Mouse (Mus musculus) heart, embryonic 16.5 days (tissue): ENCODE measurements around the gene 2510039O18Rik. TPM values are rescaled to one million over a fixed set of nuclear protein-coding genes. Genes with fewer than 3 reads are reported as not detected.

Experiments used
- ATAC-seq: fragments of 200-750 bp; cut with Nextera tagmentation; replicated peaks from 2 replicates; pipeline ENCODE4 v1.8.0; 2017; ENCODE audit warnings: moderate number of reproducible peaks; ENCODE audit not compliant: insufficient read depth, low FRiP score; ENCODE audit errors: extremely low read depth
- H3K27ac ChIP-seq: fragments of 300-500 bp; sonication (generic); 2 replicates; pipeline ENCODE4 v1.5.1; 2014; ENCODE audit warnings: mild to moderate bottlenecking, low read length, control low read depth, moderate library complexity
- H3K27me3 ChIP-seq: fragments of 300-500 bp; sonication (generic); 2 replicates; pipeline ENCODE4 v1.6.1; 2014; ENCODE audit warnings: low read length, mixed read lengths; ENCODE audit not compliant: control insufficient read depth, insufficient read depth
- H3K36me3 ChIP-seq: fragments of 300-500 bp; sonication (generic); 2 replicates; pipeline ENCODE4 v1.6.1; 2014; ENCODE audit not compliant: control insufficient read depth, insufficient read depth
- H3K4me1 ChIP-seq: fragments of 300-500 bp; sonication (generic); 2 replicates; pipeline ENCODE4 v1.6.1; 2014; ENCODE audit warnings: low read length, mixed read lengths; ENCODE audit not compliant: control insufficient read depth, insufficient read depth
- H3K4me2 ChIP-seq: fragments of 300-500 bp; sonication (generic); 2 replicates; pipeline ENCODE4 v1.6.1; 2014; ENCODE audit warnings: low read depth, mild to moderate bottlenecking, control low read depth, low read length
- H3K4me3 ChIP-seq: fragments of 300-500 bp; sonication (generic); 2 replicates; pipeline ENCODE4 v1.5.1; 2014; ENCODE audit warnings: mild to moderate bottlenecking, control low read depth, low read length
- H3K9ac ChIP-seq: fragments of 300-500 bp; sonication (generic); 2 replicates; pipeline ENCODE4 v1.6.1; 2014; ENCODE audit warnings: low read length, control low read depth
- H3K9me3 ChIP-seq: fragments of 300-500 bp; sonication (generic); replicated peaks from 2 replicates; pipeline ENCODE4 v1.6.1; 2016; ENCODE audit warnings: low read length; ENCODE audit not compliant: control insufficient read depth
- WGBS: fragments of 180-500 bp; shearing (Covaris S2); extraction: QIAGEN DNeasy Blood & Tissue Kit; methylation state at CpG from one replicate; pipeline ENCODE4 v1.1.7; 2014; 5-methylcytosine and 5-hydroxymethylcytosine counted together
- polyA plus RNA-seq: library from polyadenylated mRNA; unstranded; fragments of >200 nt; fragmentation: Nextera tagmentation; extraction: Ambion mirVana; gene quantifications from 2 replicates; pipeline ENCODE4 v1.2.1, GENCODE M21; 2015

2510039O18Rik gene
- polyA plus RNA-seq, 1 experiment from 2014 or later: 12.1 TPM

- Histone ChIP-seq H3K9ac (no peak overlapping the region), H3K4me3 (no peak overlapping the region), H3K27ac (peak overlapping the region; percentile 83), H3K4me1 (peaks cover 25% of the 10 kb centered on the region), H3K36me3 (no peaks in the 10 kb centered on the region), H3K9me3 (no peaks in the 10 kb centered on the region), H3K4me2 (peak overlapping the region; percentile 37; the same call in 1 of the 2 replicates), H3K27me3 (no peaks in the 10 kb centered on the region)
- ATAC-seq: peak; percentile 71
- WGBS: 27% methylated on average over 7 of the region's 7 CpGs
Observed at GRCm38 (mm10) chr4:147965712-147966111, 25.0 kb downstream of the 2510039O18Rik start.

GRCm38 (mm10) chr4:147968816-147969215 is 28.1 kb downstream of the 2510039O18Rik start:
- Histone ChIP-seq H3K4me2 (peak overlapping the region; percentile 50), H3K4me1 (peaks cover 21% of the 10 kb centered on the region), H3K36me3 (no peaks in the 10 kb centered on the region), H3K9ac (peak overlapping the region; percentile 58), H3K27me3 (no peaks in the 10 kb centered on the region), H3K27ac (peak overlapping the region; percentile 98), H3K9me3 (no peaks in the 10 kb centered on the region), H3K4me3 (peak overlapping the region; percentile 28)
- ATAC-seq: peak; percentile 12; the same call in 1 of the 2 replicates
- 33% methylated on average over 2 of the region's 2 CpGs for WGBS

GRCm38 (mm10) chr4:147969337-147969736 is 28.6 kb downstream of the 2510039O18Rik start:
- ATAC-seq: peak; percentile 88
- H3K9me3 ChIP-seq: no peaks in the 10 kb centered on the region; the same call in 1 of the 2 replicates
- WGBS: 17% methylated on average over 9 of the region's 9 CpGs
- H3K27me3 ChIP-seq: no peaks in the 10 kb centered on the region
- H3K27ac ChIP-seq: peak overlapping the region; percentile 98
- H3K4me3 ChIP-seq: peak overlapping the region; percentile 28
- H3K4me2 ChIP-seq: peak overlapping the region; percentile 50
- peaks cover 16% of the 10 kb centered on the region for H3K4me1 ChIP-seq
- peak overlapping the region; percentile 63 for H3K9ac ChIP-seq
- H3K36me3 ChIP-seq: no peaks in the 10 kb centered on the region

- peaks cover 8% of the 10 kb centered on the region for H3K9me3 ChIP-seq
- no peak overlapping the region for H3K27ac ChIP-seq
- no peak overlapping the region for H3K4me2 ChIP-seq
- no peak overlapping the region for H3K4me3 ChIP-seq
- peaks cover 7% of the 10 kb centered on the region for H3K4me1 ChIP-seq
- ATAC-seq: no peak
- H3K9ac ChIP-seq: no peak overlapping the region
- no peaks in the 10 kb centered on the region for H3K27me3 ChIP-seq
- no peaks in the 10 kb centered on the region for H3K36me3 ChIP-seq
- 47% methylated on average over 3 of the region's 3 CpGs for WGBS
Observed at GRCm38 (mm10) chr4:147976237-147976636, 35.5 kb downstream of the 2510039O18Rik start.

DNA sequence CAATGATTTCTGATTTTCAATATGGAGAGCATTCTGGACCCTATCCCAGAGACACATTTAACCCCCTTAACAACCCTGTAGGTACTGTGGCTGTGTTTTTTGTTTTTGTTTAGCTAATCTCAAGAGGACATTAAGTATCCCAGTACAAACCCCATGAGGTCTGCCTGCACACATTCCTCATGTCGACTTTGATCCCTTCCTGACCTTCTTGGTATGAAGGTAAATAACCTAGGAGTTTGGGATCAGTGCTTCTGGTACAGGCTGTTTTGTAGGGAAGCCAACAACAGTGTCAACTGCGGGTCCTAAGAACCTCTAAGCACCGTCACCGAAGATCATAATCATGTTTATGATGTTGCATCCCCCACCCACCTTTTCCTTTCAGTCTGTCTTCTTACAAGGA is 37.0 kb downstream of the 2510039O18Rik start:
- peaks cover 8% of the 10 kb centered on the region for H3K9me3 ChIP-seq
- H3K27me3 ChIP-seq: no peaks in the 10 kb centered on the region
- peaks cover 7% of the 10 kb centered on the region for H3K4me1 ChIP-seq
- H3K4me2 ChIP-seq: no peak overlapping the region
- H3K4me3 ChIP-seq: no peak overlapping the region
- 73% methylated on average over 4 of the region's 4 CpGs for WGBS
- H3K9ac ChIP-seq: no peak overlapping the region
- H3K36me3 ChIP-seq: no peaks in the 10 kb centered on the region
- ATAC-seq: no peak
- H3K27ac ChIP-seq: no peak overlapping the region

DNA sequence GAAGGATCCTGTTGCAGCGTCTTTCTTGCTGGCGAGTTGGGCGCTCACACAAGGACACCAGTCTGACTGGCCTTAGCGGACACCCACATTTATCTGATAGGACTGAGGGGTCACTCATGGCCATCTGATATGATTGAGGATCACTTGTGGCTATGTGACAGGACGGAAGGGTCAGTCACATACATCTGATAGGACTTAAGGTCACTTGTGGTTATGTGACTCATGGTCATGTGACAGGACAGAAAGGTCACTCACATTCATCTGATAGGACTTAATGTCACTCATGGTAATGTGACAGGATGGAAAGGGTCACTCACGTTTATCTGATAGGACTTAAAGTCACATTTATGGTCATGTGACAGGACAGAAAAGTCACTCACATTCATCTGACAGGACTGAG is 37.7 kb downstream of the 2510039O18Rik start:
- Histone ChIP-seq H3K9me3 (peaks cover 8% of the 10 kb centered on the region), H3K4me3 (no peak overlapping the region), H3K4me2 (no peak overlapping the region), H3K9ac (no peak overlapping the region), H3K36me3 (no peaks in the 10 kb centered on the region), H3K4me1 (peaks cover 7% of the 10 kb centered on the region), H3K27ac (no peak overlapping the region), H3K27me3 (no peaks in the 10 kb centered on the region)
- ATAC-seq: no peak
- WGBS: 89% methylated on average over 6 of the region's 6 CpGs

- WGBS: 44% methylated on average over 7 of the region's 7 CpGs
- H3K4me1 ChIP-seq: peaks cover 7% of the 10 kb centered on the region
- H3K9ac ChIP-seq: no peak overlapping the region
- peak; percentile 93 for ATAC-seq
- H3K4me3 ChIP-seq: no peak overlapping the region
- H3K4me2 ChIP-seq: no peak overlapping the region
- peaks cover 7% of the 10 kb centered on the region for H3K9me3 ChIP-seq
- peak overlapping the region; percentile 86 for H3K27ac ChIP-seq
- no peaks in the 10 kb centered on the region for H3K27me3 ChIP-seq
- H3K36me3 ChIP-seq: no peaks in the 10 kb centered on the region
Observed at GRCm38 (mm10) chr4:147979441-147979860, 38.8 kb downstream of the 2510039O18Rik start.

GRCm38 (mm10) chr4:147985205-147986132 is 44.8 kb downstream of the 2510039O18Rik start, which contains the start of gene Nppb:
Nppb (plus strand) TSS chr4:147985788.
- H3K27ac ChIP-seq: peak within 1 kb of the TSS; percentile 91
- H3K4me3 ChIP-seq: peak within 1 kb of the TSS; percentile 55
- ATAC-seq: peak; percentile 92

DNA sequence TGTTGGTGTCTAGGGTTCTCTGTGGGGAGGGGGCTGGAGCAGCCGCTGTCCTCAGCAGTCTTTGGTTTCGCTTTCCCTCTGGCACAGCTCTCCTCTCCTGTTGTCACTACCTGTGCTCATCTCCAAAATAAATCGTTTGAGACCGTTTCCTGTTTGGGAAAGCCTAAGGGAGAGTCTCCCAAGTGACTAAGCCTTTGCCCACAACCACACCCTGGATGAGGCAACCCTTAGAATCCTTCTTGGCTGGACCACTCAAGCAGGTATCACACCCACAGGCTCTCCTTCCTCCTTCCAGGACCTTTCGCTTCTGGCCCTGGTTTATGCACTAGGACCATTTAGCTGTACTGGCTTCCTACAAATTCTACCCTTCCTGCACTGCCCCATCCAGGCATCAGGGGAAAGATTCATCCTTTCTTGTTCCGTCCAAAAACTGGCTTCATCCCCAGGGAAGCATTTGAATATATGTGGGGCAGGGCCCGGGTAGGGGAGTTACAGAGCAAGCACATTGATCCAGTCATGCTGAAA is 52.9 kb downstream of the 2510039O18Rik start:
- Histone ChIP-seq H3K9ac (no peak overlapping the region), H3K4me3 (no peak overlapping the region), H3K36me3 (no peaks in the 10 kb centered on the region), H3K27ac (no peak overlapping the region), H3K9me3 (no peaks in the 10 kb centered on the region), H3K27me3 (no peaks in the 10 kb centered on the region), H3K4me1 (no peaks in the 10 kb centered on the region), H3K4me2 (no peak overlapping the region)
- WGBS: 59% methylated on average over 7 of the region's 7 CpGs
- ATAC-seq: no peak

More at GRCm38 (mm10) chr4:147985205-147986132, 44.8 kb downstream of the 2510039O18Rik start, which contains the start of gene Nppb:
- Histone ChIP-seq H3K4me2 (peak within 1 kb of the TSS; percentile 58), H3K4me1 (peaks cover 6% of the 10 kb centered on the region), H3K9ac (peak within 1 kb of the TSS; percentile 72), H3K9me3 (no peaks in the 10 kb centered on the region), H3K27me3 (no peaks in the 10 kb centered on the region), H3K36me3 (no peaks in the 10 kb centered on the region)
- whole genome bisulfite sequencing: 11% methylated on average over 20 of the region's 20 CpGs
